Mouse (Mus musculus) erythroblast, embryonic 14.5 days (primary cell): Measurements from ENCODE around the gene Serpina6. TPM values are rescaled to one million over a fixed set of nuclear protein-coding genes. Genes with fewer than 3 reads are reported as not detected.

Source experiments
- H3K27me3 ChIP-seq: 2 replicates; pipeline ENCODE4 v1.6.1; 2012; ENCODE audit warnings: inconsistent platforms; ENCODE audit not compliant: control insufficient read depth
- H3K36me3 ChIP-seq: 2 replicates; pipeline ENCODE4 v1.6.1; 2012; ENCODE audit warnings: mild to moderate bottlenecking, inconsistent platforms; ENCODE audit not compliant: control insufficient read depth
- H3K4me1 ChIP-seq: 2 replicates; pipeline ENCODE4 v1.6.1; 2012; ENCODE audit warnings: inconsistent platforms; ENCODE audit not compliant: control insufficient read depth
- H3K4me3 ChIP-seq: replicated peaks from 2 replicates; pipeline ENCODE3; 2012; ENCODE audit warnings: moderate library complexity, mild to moderate bottlenecking, inconsistent platforms
- H3K9me3 ChIP-seq: 2 replicates; pipeline ENCODE4 v1.6.1; 2012; ENCODE audit warnings: low read length, inconsistent platforms, mixed read lengths; ENCODE audit not compliant: control insufficient read depth
- GATA1 ChIP-seq: IDR thresholded peaks from 2 replicates; pipeline ENCODE4 v1.6.1; 2012; ENCODE audit warnings: low read length, inconsistent platforms, mixed read lengths
- TAL1 ChIP-seq: IDR thresholded peaks from 3 replicates; pipeline ENCODE4 v1.6.1; 2012; ENCODE audit warnings: low read length, inconsistent platforms, mixed read lengths
- polyA plus RNA-seq: library from polyadenylated mRNA; stranded (reverse); fragments of >175 nt; gene quantifications from 2 replicates; pipeline ENCODE4 v1.2.3, GENCODE M21; 2012

Gene Serpina6
- polyA plus RNA-seq, 1 experiment, result 0.37 TPM

GRCm38 (mm10) chr12:103660076-103660475 lies 3.1 kb upstream of the Serpina6 start:
- H3K4me1 ChIP-seq, result no peaks in the 10 kb centered on the region
- TF ChIP-seq GATA1 (no peak), TAL1 (no peak)
- H3K4me3 ChIP-seq, result no peak overlapping the region
- peaks cover 16% of the 10 kb centered on the region for H3K9me3 ChIP-seq
- no peaks in the 10 kb centered on the region for H3K27me3 ChIP-seq
- no peaks in the 10 kb centered on the region; the same call in 1 of the 2 replicates for H3K36me3 ChIP-seq

- Histone ChIP-seq H3K27me3 (no peaks in the 10 kb centered on the region), H3K36me3 (no peaks in the 10 kb centered on the region; the same call in 1 of the 2 replicates), H3K4me1 (no peaks in the 10 kb centered on the region), H3K9me3 (peaks cover 16% of the 10 kb centered on the region), H3K4me3 (no peak overlapping the region)
- TF ChIP-seq TAL1, result no peak
- no peak for TF ChIP-seq GATA1
These were observed 2.2 kb upstream of the Serpina6 start for GRCm38 (mm10) chr12:103659171-103659570.

GRCm38 (mm10) chr12:103657991-103658390 lies 979 bp upstream of the Serpina6 start:
- no peak for TF ChIP-seq TAL1
- TF ChIP-seq GATA1, result no peak
- no peaks in the 10 kb centered on the region for H3K27me3 ChIP-seq

GRCm38 (mm10) chr12:103655123-103656044 lies 1.6 kb downstream of the Serpina6 start:
- Histone ChIP-seq H3K4me1 (no peaks in the 10 kb centered on the region), H3K4me3 (peak overlapping the region; percentile 49), H3K27me3 (no peaks in the 10 kb centered on the region), H3K9me3 (peaks cover 16% of the 10 kb centered on the region), H3K36me3 (no peaks in the 10 kb centered on the region; the same call in 1 of the 2 replicates)
- no peak for TF ChIP-seq GATA1
- TF ChIP-seq TAL1, result no peak

More at GRCm38 (mm10) chr12:103657991-103658390, 979 bp upstream of the Serpina6 start:
- Histone ChIP-seq H3K9me3 (peaks cover 16% of the 10 kb centered on the region), H3K4me3 (no peak overlapping the region), H3K36me3 (no peaks in the 10 kb centered on the region; the same call in 1 of the 2 replicates), H3K4me1 (no peaks in the 10 kb centered on the region)

- H3K36me3 ChIP-seq, result no peaks in the 10 kb centered on the region; the same call in 1 of the 2 replicates
- H3K4me3 ChIP-seq, result no peak overlapping the region
- H3K4me1 ChIP-seq, result no peaks in the 10 kb centered on the region
- no peaks in the 10 kb centered on the region for H3K27me3 ChIP-seq
- H3K9me3 ChIP-seq, result peaks cover 8% of the 10 kb centered on the region
- TF ChIP-seq GATA1 (no peak), TAL1 (no peak)
These were observed 3.2 kb downstream of the Serpina6 start for GRCm38 (mm10) chr12:103653836-103654235.

- TF ChIP-seq TAL1 (no peak), GATA1 (no peak)
- Histone ChIP-seq H3K36me3 (no peaks in the 10 kb centered on the region; the same call in 1 of the 2 replicates), H3K4me1 (no peaks in the 10 kb centered on the region), H3K4me3 (no peak overlapping the region), H3K27me3 (no peaks in the 10 kb centered on the region), H3K9me3 (no peaks in the 10 kb centered on the region)
These were observed 10.7 kb downstream of the Serpina6 start for GRCm38 (mm10) chr12:103646314-103646713.

- TF ChIP-seq GATA1 (no peak), TAL1 (no peak)
- H3K4me3 ChIP-seq, result no peak overlapping the region
- H3K36me3 ChIP-seq, result no peaks in the 10 kb centered on the region; the same call in 1 of the 2 replicates
- peaks cover 3% of the 10 kb centered on the region; the same call in 1 of the 2 replicates for H3K9me3 ChIP-seq
- no peaks in the 10 kb centered on the region for H3K27me3 ChIP-seq
- H3K4me1 ChIP-seq, result no peaks in the 10 kb centered on the region
These were observed 12.4 kb downstream of the Serpina6 start for GRCm38 (mm10) chr12:103644601-103645000.

GRCm38 (mm10) chr12:103643818-103644217 lies 13.2 kb downstream of the Serpina6 start:
- TF ChIP-seq TAL1 (no peak), GATA1 (no peak)
- Histone ChIP-seq H3K4me1 (no peaks in the 10 kb centered on the region), H3K4me3 (no peak overlapping the region), H3K27me3 (no peaks in the 10 kb centered on the region), H3K36me3 (no peaks in the 10 kb centered on the region; the same call in 1 of the 2 replicates), H3K9me3 (peaks cover 3% of the 10 kb centered on the region; the same call in 1 of the 2 replicates)

- Histone ChIP-seq H3K4me3 (no peak overlapping the region), H3K9me3 (peaks cover 3% of the 10 kb centered on the region; the same call in 1 of the 2 replicates), H3K36me3 (no peaks in the 10 kb centered on the region; the same call in 1 of the 2 replicates), H3K4me1 (no peaks in the 10 kb centered on the region), H3K27me3 (no peaks in the 10 kb centered on the region)
- no peak for TF ChIP-seq GATA1
- TF ChIP-seq TAL1, result no peak
These were observed 13.7 kb downstream of the Serpina6 start for GRCm38 (mm10) chr12:103643336-103643735.
